Mouse (Mus musculus): ENCODE measurements around the gene Mrc2.

Gene Mrc2

DNA sequence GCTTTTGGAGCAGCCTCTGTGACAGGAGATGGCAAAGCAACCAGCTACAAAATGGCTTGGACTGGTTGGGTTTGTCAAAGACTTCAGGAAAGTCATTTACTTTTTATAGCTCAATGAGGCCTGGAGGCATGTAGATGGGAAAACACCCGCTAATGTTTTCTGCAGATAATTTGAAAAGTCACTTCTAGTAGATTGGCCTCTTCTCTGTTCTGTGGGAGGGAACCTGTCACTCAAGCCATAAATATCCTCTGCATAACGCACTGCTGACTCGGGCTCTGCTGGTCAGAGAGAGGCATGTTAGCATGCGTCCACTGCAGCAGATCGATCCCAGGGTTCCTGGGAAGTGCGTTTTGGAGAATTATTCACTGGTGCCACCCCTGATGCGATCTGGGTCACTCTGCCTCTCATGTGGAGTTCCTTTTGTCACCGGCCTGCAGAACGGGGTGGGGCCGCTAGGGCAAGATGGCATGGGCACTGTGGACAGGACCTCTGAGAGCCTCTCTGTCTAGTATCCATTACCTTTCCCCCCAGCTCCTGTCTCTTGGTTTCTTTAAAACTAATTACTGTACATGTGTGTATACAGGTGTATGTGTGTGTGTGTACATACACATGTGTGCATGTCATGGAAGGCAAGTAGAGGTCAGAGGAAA is 82.2 kb downstream of the Mrc2 start:
- intact Hi-C loops (cut with DNase I) = no loop called here

DNA sequence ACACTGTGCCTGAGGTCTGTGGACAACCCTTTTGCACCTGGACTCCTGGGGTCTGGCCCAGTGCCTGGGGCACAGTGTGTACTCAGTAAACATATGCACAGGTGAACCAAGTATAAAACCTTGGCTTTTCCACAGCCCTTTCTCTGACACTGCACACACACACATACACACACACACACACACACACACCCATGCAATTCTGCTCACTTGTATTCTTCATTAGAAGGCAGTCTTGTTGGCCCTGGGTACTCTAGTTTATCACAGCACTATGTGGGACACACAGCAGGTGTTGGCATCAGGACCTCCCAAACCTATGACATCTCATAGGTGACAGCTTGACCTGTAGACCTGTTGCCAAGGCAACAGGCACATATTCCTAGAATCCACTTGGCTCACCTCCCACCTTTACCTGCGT is 83.4 kb downstream of the Mrc2 start:
- intact Hi-C loops (cut with DNase I) = no loop called here

DNA sequence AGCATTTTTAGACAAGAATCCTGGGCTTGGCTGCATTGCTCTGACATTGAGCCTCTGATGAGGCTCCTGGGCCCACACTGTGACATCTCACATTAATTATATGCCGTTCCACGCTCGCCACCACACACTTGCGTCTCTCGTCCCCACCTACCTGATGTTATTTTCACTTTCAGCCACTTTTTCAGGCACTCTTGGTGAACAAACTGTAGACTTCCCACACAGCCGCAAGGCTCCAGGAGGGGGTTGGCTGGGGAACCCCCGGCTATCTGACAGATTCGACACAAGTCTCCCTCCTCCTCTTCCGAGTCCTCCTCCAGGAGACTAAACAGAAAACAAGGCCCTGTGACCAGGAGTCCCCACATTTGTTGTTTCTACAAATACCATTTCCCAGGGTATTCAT is 92.8 kb downstream of the Mrc2 start:
- intact Hi-C loops (cut with DNase I) = no loop called here

DNA sequence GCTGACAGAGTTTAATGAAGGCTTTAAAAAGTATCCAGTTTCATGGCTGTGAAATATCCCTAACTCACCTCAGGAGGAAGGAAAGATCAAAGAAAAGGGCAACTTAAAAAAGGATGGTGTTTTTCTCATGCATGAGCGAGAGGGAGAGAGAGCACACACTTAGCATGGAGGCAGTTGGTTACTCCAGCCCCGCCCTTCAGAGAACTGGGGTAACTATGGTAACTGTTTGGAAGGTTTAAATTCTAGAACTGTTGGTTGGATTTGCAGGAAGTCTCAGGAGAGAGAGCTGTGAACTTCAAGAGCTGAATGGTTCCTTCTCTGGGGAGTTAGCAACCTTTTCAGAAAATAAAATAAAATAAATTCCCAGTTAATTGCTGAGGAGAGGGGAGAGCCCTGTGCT is 96.2 kb downstream of the Mrc2 start:
- intact Hi-C loops (cut with DNase I) = no loop called here

DNA sequence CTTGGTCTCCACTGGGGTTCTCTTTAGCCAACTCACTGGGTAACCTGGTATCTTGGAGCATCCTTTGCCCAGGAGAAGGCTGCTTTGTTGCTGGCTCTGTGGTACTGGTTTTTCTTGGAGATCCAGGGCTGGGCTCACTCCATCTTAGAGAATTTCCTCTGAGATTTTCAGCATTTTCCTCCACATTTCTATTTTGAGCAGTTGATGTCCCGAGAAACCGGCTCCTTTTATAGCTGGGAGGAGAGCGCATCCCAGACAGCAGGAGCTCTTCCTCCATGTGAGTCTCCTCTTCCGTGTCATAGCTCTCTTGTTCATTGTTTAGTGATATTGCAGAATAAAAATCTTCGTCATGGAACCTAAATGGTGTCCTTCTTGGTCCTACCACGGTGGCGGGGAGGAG is 97.8 kb downstream of the Mrc2 start:
- intact Hi-C loops (cut with DNase I) = no loop called here

Measured in adrenal gland (tissue).